Comparison of ENCODE assay signal across 46 mouse cellular contexts in the genomic region with DNA sequence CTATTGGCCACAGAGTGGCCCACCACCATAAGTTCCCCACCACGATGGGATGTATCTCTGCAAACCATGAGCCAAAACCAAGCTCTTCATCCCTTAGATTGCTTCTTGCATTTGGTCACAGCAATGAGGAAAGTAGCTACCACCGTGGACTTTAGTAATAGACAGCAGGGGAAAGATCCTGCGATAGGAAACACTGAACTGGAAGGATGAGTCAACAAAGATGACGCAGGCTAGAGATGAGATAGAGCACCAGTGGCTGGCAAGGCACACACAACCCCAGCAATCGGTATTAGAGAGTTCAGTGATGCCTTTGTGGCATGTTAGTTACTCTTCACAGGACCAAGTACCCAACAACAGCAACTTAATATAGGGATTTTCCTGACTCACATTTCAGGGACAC. TPM values are rescaled to one million over a fixed set of nuclear protein-coding genes. Genes with fewer than 3 reads are reported as not detected.
"Had no signal": no experiment of that assay in that cellular context is flagged by ENCODE, and none has a peak within 500 bp of the region (broad histone marks: within the 10 kb centered on the region; RNA-seq: fewer than 3 reads in every experiment).

No protein-coding gene starts in this region.

- H3K4me1 ChIP-seq: kidney, embryonic 15.5 days had no signal

- H3K9ac ChIP-seq: heart, embryonic 12.5 days; heart, embryonic 13.5 days; heart, embryonic 15.5 days; hindbrain, embryonic 12.5 days; hindbrain, embryonic 13.5 days; hindbrain, embryonic 14.5 days; hindbrain, embryonic 15.5 days; intestine, embryonic 15.5 days; kidney, embryonic 15.5 days had no signal

- DNase-seq: heart, postnatal 10 days; heart, postnatal 14 days; heart, postnatal 36 days; heart, postnatal 4 days; kidney, adult 11 months; kidney, adult 18-20 months; kidney, adult 2 months; kidney, adult 8-10 months; kidney, adult 9 months; kidney, postnatal 10 days; kidney, postnatal 14 days; kidney, postnatal 25 days; kidney, postnatal 36 days; kidney, postnatal 4 days; layer of hippocampus, adult 9-11 months; layer of hippocampus, postnatal 36 days had no signal

- H3K27me3 ChIP-seq: heart, embryonic 12.5 days; heart, embryonic 15.5 days; hindbrain, embryonic 12.5 days; hindbrain, embryonic 13.5 days; hindbrain, embryonic 15.5 days; intestine, embryonic 15.5 days; kidney, embryonic 15.5 days had no signal

- H3K4me3 ChIP-seq: heart, embryonic 10.5 days; heart, embryonic 12.5 days; heart, embryonic 13.5 days; heart, embryonic 15.5 days; hindbrain, embryonic 10.5 days; hindbrain, embryonic 12.5 days; hindbrain, embryonic 13.5 days; hindbrain, embryonic 15.5 days; intestine, embryonic 15.5 days; kidney, embryonic 15.5 days; layer of hippocampus, adult 2 months; left cerebral cortex, adult 2 months had no signal

- H3K9me3 ChIP-seq: heart, embryonic 10.5 days; heart, embryonic 12.5 days; heart, embryonic 13.5 days; heart, embryonic 15.5 days; hindbrain, embryonic 12.5 days; hindbrain, embryonic 15.5 days; intestine, embryonic 15.5 days; kidney, embryonic 15.5 days had no signal

- H3K27ac ChIP-seq: heart, embryonic 10.5 days; heart, embryonic 13.5 days; heart, embryonic 15.5 days; hindbrain, embryonic 10.5 days; hindbrain, embryonic 12.5 days; hindbrain, embryonic 13.5 days; hindbrain, embryonic 14.5 days; hindbrain, embryonic 15.5 days; hindbrain, postnatal 0 days; intestine, embryonic 15.5 days; kidney, embryonic 15.5 days; kidney, postnatal 0 days; layer of hippocampus, adult 2 months; left cerebral cortex, adult 2 months had no signal

- H3K36me3 ChIP-seq: heart, embryonic 10.5 days; heart, embryonic 12.5 days; heart, embryonic 13.5 days; heart, embryonic 15.5 days; hindbrain, embryonic 10.5 days; hindbrain, embryonic 12.5 days; hindbrain, embryonic 13.5 days; hindbrain, embryonic 15.5 days; intestine, embryonic 15.5 days; kidney, embryonic 15.5 days had no signal

- ATAC-seq: hindbrain, embryonic 16.5 days; hindbrain, postnatal 0 days; inflammation-experienced regulatory T-cells, adult 6 months; intestine, embryonic 15.5 days; intestine, embryonic 16.5 days; intestine, postnatal 0 days had no signal

RNA-seq across cellular contexts. Expression of gene Muc5ac, which starts 12.6 kb away (rescaled TPM):
- total RNA-seq: heart, postnatal 10 days; heart, postnatal 25 days; heart, postnatal 36 days; heart, postnatal 4 days; hindbrain, postnatal 0 days; layer of hippocampus, adult 18-20 months; layer of hippocampus, adult 2 months; layer of hippocampus, postnatal 14 days; layer of hippocampus, postnatal 25 days; layer of hippocampus, postnatal 36 days; left cerebral cortex, adult 18-20 months; left cerebral cortex, adult 2 months had no signal
- polyA plus RNA-seq: heart, embryonic 10.5 days; heart, embryonic 11.5 days; heart, embryonic 12.5 days; heart, embryonic 13.5 days; heart, postnatal 0 days; hindbrain, embryonic 10.5 days; hindbrain, embryonic 11.5 days; hindbrain, embryonic 12.5 days; hindbrain, embryonic 13.5 days; hindbrain, embryonic 14.5 days; hindbrain, embryonic 15.5 days; hindbrain, embryonic 16.5 days; hindbrain, postnatal 0 days; inflammation-experienced regulatory T-cells, adult 6 months; intestine, embryonic 14.5 days; intestine, embryonic 15.5 days; intestine, embryonic 16.5 days; intestine, postnatal 0 days; kidney, embryonic 14.5 days; kidney, embryonic 15.5 days; kidney, embryonic 16.5 days; kidney, postnatal 0 days had no signal
